Mouse (Mus musculus): ENCODE data around the gene Bsdc1. TPM values are rescaled to one million over a fixed set of nuclear protein-coding genes. Genes with fewer than 3 reads are reported as not detected.

Bsdc1 gene
- polyA plus RNA-seq, 1 experiment from 2014 or later: 28.5 TPM

DNA sequence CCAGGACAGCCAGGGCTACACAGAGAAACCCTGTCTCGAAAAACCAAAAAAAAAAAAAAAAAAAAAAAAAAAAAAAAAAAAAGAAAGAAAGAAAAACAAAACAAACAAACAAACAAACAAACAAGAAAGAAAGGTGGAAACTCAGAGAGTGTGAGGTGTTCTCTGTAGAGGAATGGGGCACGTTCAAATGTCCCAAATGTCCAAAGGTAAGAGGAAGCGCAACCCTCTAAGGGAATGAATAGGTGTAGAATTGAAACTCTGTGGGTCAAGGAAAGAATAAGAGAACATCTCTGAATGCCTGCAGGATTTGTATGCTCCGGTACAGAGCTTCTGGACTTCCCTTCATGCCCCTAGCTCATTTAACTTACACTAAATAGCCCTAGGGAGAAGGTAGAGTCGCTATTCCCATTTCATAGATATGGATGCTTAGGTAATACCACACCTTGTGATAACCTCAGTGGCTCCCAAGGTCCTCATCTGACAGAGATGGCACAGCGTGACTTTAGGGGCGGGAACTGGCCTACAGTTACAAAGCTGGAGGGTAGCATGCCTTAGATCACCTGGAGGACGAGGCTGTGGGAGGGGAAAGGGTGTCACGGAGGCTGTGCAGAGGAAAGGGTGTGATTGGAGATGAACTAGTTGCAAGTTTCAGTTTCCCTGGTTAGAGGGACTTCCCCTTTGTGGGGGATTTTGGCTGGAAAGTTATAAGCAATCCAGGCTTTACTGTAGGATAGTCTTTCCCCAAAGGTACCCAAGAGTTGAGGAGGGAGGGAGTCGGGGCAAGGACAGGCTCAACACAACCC, 46.3 kb downstream of the Bsdc1 start:
- no peak for ATAC-seq (ENCODE audit: insufficient number of reproducible peaks, insufficient read depth, low FRiP score, low TSS enrichment)
- no peak overlapping the region for H3K27ac ChIP-seq
- no peaks in the 10 kb centered on the region for H3K36me3 ChIP-seq
- H3K4me1 ChIP-seq: peaks cover 34% of the 10 kb centered on the region
- H3K4me3 ChIP-seq: no peak overlapping the region
- H3K27me3 ChIP-seq: no peaks in the 10 kb centered on the region
- H3K9ac ChIP-seq: no peak overlapping the region
- WGBS: 61% methylated on average over 9 of the region's 10 CpGs
- no peak overlapping the region for H3K4me2 ChIP-seq (replicated peaks)
- no peaks in the 10 kb centered on the region for H3K9me3 ChIP-seq

DNA sequence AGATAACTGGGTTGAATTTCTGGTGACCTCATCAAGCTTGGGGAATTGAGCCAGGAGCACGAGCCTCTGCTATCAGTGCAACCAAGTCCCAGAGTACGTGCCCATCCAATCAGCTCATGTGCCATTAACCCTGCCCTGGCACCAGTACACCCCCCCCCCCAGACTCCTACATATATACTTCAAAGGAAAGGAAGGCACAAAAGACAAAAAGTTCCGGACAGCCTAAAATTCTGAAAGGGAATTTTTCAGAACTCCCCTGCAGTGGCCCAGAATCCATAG, 46.8 kb downstream of the Bsdc1 start:
- Histone ChIP-seq H3K27me3 (no peaks in the 10 kb centered on the region), H3K4me2 (replicated peaks) (no peak overlapping the region), H3K4me3 (no peak overlapping the region), H3K4me1 (peaks cover 36% of the 10 kb centered on the region), H3K9me3 (no peaks in the 10 kb centered on the region), H3K9ac (no peak overlapping the region), H3K36me3 (no peaks in the 10 kb centered on the region), H3K27ac (no peak overlapping the region)
- no peak for ATAC-seq (ENCODE audit: insufficient number of reproducible peaks, insufficient read depth, low FRiP score, low TSS enrichment)
- 59% methylated on average over 3 of the region's 3 CpGs for WGBS

DNA sequence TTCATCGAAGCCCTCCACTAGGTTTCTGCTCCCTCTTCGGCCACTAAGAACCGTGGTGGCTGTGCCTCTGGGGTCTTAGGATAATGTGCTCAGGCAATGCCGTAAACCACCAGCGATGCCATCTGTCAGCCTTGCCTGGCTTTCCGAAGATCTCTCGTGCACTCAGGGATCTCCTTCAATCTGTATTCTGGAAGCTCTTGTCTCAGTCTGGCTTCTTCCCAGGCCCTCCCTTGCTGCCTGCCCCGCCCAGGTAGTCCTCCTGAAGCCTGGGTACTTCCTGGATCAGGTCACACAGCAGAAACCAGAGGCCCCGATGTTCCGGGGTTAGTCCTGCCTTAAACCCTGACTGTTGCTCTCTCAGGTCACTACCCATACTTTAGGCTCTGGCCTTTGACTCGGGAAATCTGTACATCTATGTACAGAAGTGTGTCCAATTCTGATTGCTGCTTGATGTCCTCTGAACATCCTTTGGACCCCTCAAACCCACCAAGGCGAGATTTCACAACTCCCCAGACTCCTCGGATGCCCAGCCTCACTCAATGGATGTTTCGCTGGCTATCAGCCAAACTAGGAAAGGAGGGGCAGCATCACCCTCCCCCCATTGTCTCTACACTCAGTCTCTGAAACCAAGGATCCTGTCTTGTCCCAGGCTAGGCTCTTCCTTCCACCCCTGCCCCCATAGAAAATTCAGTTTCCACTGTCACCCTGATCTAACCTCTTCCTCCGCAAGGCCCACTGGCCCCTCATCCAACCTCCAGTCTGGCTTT, 47.6 kb downstream of the Bsdc1 start:
- 65% methylated on average over 15 of the region's 15 CpGs for WGBS
- Histone ChIP-seq H3K4me1 (peaks cover 32% of the 10 kb centered on the region), H3K9me3 (no peaks in the 10 kb centered on the region), H3K9ac (0 out of 2 replicates have a peak overlapping the region, but pooled peaks have one; percentile 30), H3K27ac (peak overlapping the region; percentile 60; the same call in 1 of the 2 replicates), H3K4me3 (no peak overlapping the region), H3K4me2 (replicated peaks) (no peak overlapping the region), H3K27me3 (no peaks in the 10 kb centered on the region), H3K36me3 (no peaks in the 10 kb centered on the region)
- no peak for ATAC-seq (ENCODE audit: insufficient number of reproducible peaks, insufficient read depth, low FRiP score, low TSS enrichment)

DNA sequence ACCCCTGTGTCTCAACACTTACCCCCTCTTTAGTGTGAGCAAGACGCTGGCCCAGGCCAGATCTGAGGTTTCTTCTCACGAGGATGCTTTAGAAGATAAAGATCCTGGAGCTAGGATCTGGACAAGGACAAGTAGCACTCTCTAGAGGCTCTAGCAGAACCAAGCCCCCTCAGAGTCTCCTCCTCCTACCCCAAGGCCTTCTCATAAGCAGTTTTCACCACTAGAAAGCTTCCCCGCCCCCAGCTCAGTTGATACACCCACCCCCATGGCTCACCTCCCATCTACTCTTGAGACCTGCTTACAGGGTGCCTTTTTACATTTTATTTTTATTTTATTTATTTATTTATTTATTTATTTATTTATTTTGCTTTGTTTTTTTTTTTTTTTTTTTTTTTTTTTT, 48.3 kb downstream of the Bsdc1 start:
- no peak for ATAC-seq (ENCODE audit: insufficient number of reproducible peaks, insufficient read depth, low FRiP score, low TSS enrichment)
- Histone ChIP-seq H3K27ac (peak overlapping the region; percentile 60; the same call in 1 of the 2 replicates), H3K9me3 (no peaks in the 10 kb centered on the region), H3K36me3 (no peaks in the 10 kb centered on the region), H3K9ac (0 out of 2 replicates have a peak overlapping the region, but pooled peaks have one; percentile 30), H3K4me1 (peaks cover 32% of the 10 kb centered on the region), H3K27me3 (no peaks in the 10 kb centered on the region), H3K4me3 (no peak overlapping the region), H3K4me2 (replicated peaks) (no peak overlapping the region)
- 70% methylated on average over 3 of the region's 3 CpGs for WGBS

GRCm38 (mm10) chr4:129510723-129511412, 49.5 kb downstream of the Bsdc1 start:
- peaks cover 43% of the 10 kb centered on the region for H3K4me1 ChIP-seq
- no peak overlapping the region for H3K4me3 ChIP-seq
- H3K9ac ChIP-seq: no peak overlapping the region
- peaks cover 10% of the 10 kb centered on the region; the same call in 1 of the 2 replicates for H3K36me3 ChIP-seq
- 34% methylated on average over 6 of the region's 6 CpGs for WGBS
- H3K27ac ChIP-seq: peak overlapping the region; percentile 58; the same call in 1 of the 2 replicates
- H3K4me2 ChIP-seq (replicated peaks): no peak overlapping the region
- no peaks in the 10 kb centered on the region for H3K9me3 ChIP-seq
- no peak for ATAC-seq (ENCODE audit: insufficient number of reproducible peaks, insufficient read depth, low FRiP score, low TSS enrichment)
- no peaks in the 10 kb centered on the region for H3K27me3 ChIP-seq

DNA sequence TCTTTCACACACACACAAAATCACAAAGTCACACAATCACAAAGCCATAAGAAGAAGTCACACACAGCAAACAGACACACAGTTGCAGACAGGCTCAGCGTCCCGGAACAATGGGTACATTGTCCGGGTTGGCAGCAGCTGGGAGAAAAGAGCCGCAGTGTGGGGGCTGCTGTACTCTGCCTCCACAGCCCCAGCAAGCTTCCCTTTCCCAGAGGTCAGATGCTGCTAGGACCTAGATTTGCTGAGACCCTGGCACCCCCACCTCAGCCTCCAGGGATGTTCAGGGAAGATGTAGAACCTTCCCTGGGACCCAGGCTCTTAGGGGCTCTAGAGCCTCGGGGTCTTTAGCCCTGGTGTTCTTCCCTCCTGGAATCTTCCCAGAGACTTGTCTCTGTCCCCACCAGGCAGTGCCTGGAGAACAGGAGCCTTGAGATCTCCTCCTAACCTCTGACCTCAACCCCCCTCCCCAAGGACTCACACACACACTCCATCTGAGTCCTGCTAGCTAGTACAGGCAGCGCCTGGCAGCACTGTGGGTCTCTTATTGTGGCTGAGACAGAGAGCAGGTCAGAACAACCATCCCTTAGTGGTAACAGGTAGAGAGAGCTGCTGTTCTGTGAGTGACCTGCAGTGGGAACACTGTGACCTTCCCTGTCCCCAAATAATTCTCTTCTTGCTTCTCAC, 50.2 kb downstream of the Bsdc1 start:
- Histone ChIP-seq H3K27ac (peak overlapping the region; percentile 58; the same call in 1 of the 2 replicates), H3K27me3 (no peaks in the 10 kb centered on the region), H3K4me1 (peaks cover 46% of the 10 kb centered on the region), H3K36me3 (peaks cover 16% of the 10 kb centered on the region), H3K9me3 (no peaks in the 10 kb centered on the region), H3K4me3 (no peak overlapping the region), H3K9ac (0 out of 2 replicates have a peak overlapping the region, but pooled peaks have one; percentile 29), H3K4me2 (replicated peaks) (no peak overlapping the region)
- 18% methylated on average over 6 of the region's 6 CpGs for WGBS
- no peak for ATAC-seq (ENCODE audit: insufficient number of reproducible peaks, insufficient read depth, low FRiP score, low TSS enrichment)

GRCm38 (mm10) chr4:129513086-129513767, 51.8 kb downstream of the Bsdc1 start, which contains the start of gene Marcksl1:
Gene Marcksl1, plus strand, starts transcription at chr4:129513581.
- H3K4me1 ChIP-seq: peaks cover 47% of the 10 kb centered on the region
- WGBS: 4% methylated on average over 45 of the region's 47 CpGs

GRCm38 (mm10) chr4:129513891-129514290, 52.5 kb downstream of the Bsdc1 start:
- under 1% methylated on average over 37 of the region's 57 CpGs for WGBS
- Histone ChIP-seq H3K36me3 (peaks cover 35% of the 10 kb centered on the region), H3K27ac (peak overlapping the region; percentile 98), H3K9me3 (no peaks in the 10 kb centered on the region), H3K27me3 (no peaks in the 10 kb centered on the region), H3K9ac (peak overlapping the region; percentile 100), H3K4me1 (peaks cover 45% of the 10 kb centered on the region), H3K4me3 (peak overlapping the region; percentile 99), H3K4me2 (replicated peaks) (peak overlapping the region; percentile 92)
- ATAC-seq (ENCODE audit: insufficient number of reproducible peaks, insufficient read depth, low FRiP score, low TSS enrichment): 0 out of 2 replicates have a peak, but pooled peaks have one; percentile 6

More at GRCm38 (mm10) chr4:129513086-129513767, 51.8 kb downstream of the Bsdc1 start, which contains the start of gene Marcksl1:
- Histone ChIP-seq H3K27ac (peak within 1 kb of the TSS; percentile 98), H3K4me3 (peak within 1 kb of the TSS; percentile 99), H3K4me2 (replicated peaks) (peak within 1 kb of the TSS; percentile 92), H3K36me3 (peaks cover 29% of the 10 kb centered on the region), H3K27me3 (no peaks in the 10 kb centered on the region), H3K9ac (peak within 1 kb of the TSS; percentile 100), H3K9me3 (no peaks in the 10 kb centered on the region)
- ATAC-seq (ENCODE audit: insufficient number of reproducible peaks, insufficient read depth, low FRiP score, low TSS enrichment): peak; percentile 81

DNA sequence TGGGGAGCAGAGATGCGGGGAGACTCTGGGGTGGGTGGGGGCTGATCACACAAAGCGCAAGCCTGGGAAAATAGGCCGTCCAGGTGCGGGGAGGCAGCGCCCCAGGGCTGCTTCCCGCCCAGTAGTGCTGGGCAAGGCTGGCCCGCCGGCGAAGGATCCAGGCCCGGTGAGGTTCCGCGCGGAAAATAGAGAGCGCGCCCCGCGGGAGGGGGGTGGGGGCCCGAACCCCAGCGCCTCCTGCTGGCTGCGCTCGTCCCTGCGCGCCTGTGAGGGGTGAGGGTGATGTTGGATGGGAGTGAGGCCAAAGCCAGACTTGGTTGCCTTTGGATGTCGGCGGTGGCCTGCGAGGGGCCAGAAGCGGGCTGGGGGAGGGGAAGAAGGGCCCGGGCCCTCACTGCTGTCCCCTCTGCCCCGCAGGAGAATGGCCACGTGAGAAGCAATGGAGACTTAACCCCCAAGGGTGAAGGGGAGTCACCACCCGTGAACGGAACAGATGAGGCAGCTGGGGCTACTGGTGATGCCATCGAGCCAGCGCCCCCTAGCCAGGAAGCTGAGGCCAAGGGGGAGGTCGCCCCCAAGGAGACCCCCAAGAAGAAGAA, 53.0 kb downstream of the Bsdc1 start:
- H3K27ac ChIP-seq: peak overlapping the region; percentile 98
- peak overlapping the region; percentile 100 for H3K9ac ChIP-seq
- peak overlapping the region; percentile 92 for H3K4me2 ChIP-seq (replicated peaks)
- WGBS: under 1% methylated on average over 35 of the region's 35 CpGs
- H3K9me3 ChIP-seq: no peaks in the 10 kb centered on the region
- H3K36me3 ChIP-seq: peaks cover 35% of the 10 kb centered on the region
- H3K27me3 ChIP-seq: no peaks in the 10 kb centered on the region
- H3K4me1 ChIP-seq: peaks cover 41% of the 10 kb centered on the region
- peak; percentile 23 for ATAC-seq (ENCODE audit: insufficient number of reproducible peaks, insufficient read depth, low FRiP score, low TSS enrichment)
- H3K4me3 ChIP-seq: peak overlapping the region; percentile 99

DNA sequence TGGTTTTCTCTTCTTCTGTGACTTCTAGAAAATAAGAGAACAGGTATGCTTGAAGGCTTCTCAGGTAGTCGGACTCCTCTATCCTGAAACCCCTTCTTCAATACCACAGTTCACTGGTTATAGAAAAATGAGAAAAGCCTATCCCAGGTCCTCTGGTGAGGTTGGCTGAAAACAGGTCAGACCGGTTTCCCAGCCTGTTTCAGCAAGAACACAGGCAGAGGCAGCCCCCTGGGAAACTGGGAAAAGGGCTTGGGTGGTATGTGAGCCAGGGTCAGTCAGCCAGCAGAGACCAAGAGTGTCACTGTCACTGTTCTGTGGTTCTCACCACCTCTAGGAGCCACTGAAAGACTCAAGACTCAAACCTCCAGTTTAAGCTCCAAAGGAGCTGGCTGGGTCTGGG, 55.5 kb downstream of the Bsdc1 start:
- H3K27me3 ChIP-seq: no peaks in the 10 kb centered on the region
- H3K36me3 ChIP-seq: peaks cover 59% of the 10 kb centered on the region

More for the DNA sequence above, 55.5 kb downstream of the Bsdc1 start:
- 0 out of 2 replicates have a peak overlapping the region, but pooled peaks have one; percentile 27 for H3K9ac ChIP-seq
- H3K4me3 ChIP-seq: no peak overlapping the region
- WGBS: 48% methylated on average over 2 of the region's 2 CpGs
- no peaks in the 10 kb centered on the region for H3K9me3 ChIP-seq
- peak overlapping the region; percentile 79 for H3K27ac ChIP-seq
- ATAC-seq (ENCODE audit: insufficient number of reproducible peaks, insufficient read depth, low FRiP score, low TSS enrichment): no peak
- peaks cover 21% of the 10 kb centered on the region for H3K4me1 ChIP-seq
- H3K4me2 ChIP-seq (replicated peaks): no peak overlapping the region
